Mouse (Mus musculus): Measurements from ENCODE around the gene Ssxb3. TPM values are rescaled to one million over a fixed set of nuclear protein-coding genes. Genes with fewer than 3 reads are reported as not detected.
"Not testable (repeated sequence)": the region's sequence is repeated elsewhere in the genome, so short reads cannot be mapped to it uniquely, and the experiment has no call there.

Ssxb3 gene
- total RNA-seq (2021) = not detected in 2 replicates
- long read RNA-seq, experiment 1 = 0 reads
- long read RNA-seq, experiment 2 = 0 reads

- not testable (repeated sequence) for DNase-seq
Measured at GRCm38 (mm10) chrX:8591716-8592115, at the start of gene Ssxb3. Ssxb3 (minus strand) TSS chrX:8591816.

GRCm38 (mm10) chrX:8548155-8548554 is 43.5 kb downstream of the Ssxb3 start, which contains the start of gene Ssxb6:
Ssxb6 (minus strand) TSS chrX:8548255.
- DNase-seq = not testable (repeated sequence)

Other genes starting within 250 kb of the Ssxb3 start
- not detected in 2 replicates for gene Ssxb9, start 224.8 kb downstream of the Ssxb3 start, total RNA-seq (2021)
- gene Ssxb1, start 178.5 kb downstream of the Ssxb3 start, total RNA-seq (2021) = not detected in 2 replicates
- not detected in 2 replicates for gene Ssxb2, start 130.1 kb downstream of the Ssxb3 start, total RNA-seq (2021)
- gene Gm14459, start 66.9 kb downstream of the Ssxb3 start, total RNA-seq (2021) = not detected in 2 replicates
- not detected in 2 replicates for gene Ssxb6, start 43.6 kb downstream of the Ssxb3 start, total RNA-seq (2021)
- not detected in 2 replicates for gene Ssxb8, start 99.0 kb upstream of the Ssxb3 start, total RNA-seq (2021)
- not detected in 2 replicates for gene Ssx9, start 156.6 kb upstream of the Ssxb3 start, total RNA-seq (2021)
- not detected in 2 replicates for gene Ssxb5, start 211.9 kb upstream of the Ssxb3 start, total RNA-seq (2021)